Mouse (Mus musculus): ENCODE results near the gene Epb41l2. TPM values are rescaled to one million over a fixed set of nuclear protein-coding genes. Genes with fewer than 3 reads are reported as not detected.

The Epb41l2 gene
- polyA plus RNA-seq, 1 experiment = 44.5 TPM

DNA sequence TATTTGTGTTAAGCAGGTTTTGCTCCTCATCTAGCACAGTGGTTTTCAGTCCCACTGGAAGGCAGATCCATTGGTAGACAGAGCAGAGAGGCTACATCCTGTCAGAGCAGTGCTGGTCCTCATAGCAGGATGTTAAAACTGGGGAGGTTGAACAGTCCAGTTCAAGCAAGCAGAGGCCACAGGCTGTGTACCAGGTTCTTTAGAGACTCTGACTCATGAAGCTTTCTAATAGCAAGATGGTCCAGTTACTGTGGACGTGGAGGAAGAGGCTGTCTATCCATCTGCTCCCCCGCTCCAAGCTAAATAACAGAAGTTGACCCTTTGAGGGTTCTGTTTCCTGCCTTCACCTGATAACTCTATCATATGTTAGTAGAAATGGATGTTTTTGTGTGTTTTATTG is 41.8 kb downstream of the Epb41l2 start:
- Histone ChIP-seq H3K27ac (ENCODE audit: insufficient read depth, low read length) (no peak overlapping the region), H3K27me3 (ENCODE audit: control insufficient read depth, insufficient read depth, low read length) (no peaks in the 10 kb centered on the region), H3K4me1 (ENCODE audit: control insufficient read depth, insufficient read depth, insufficient read length) (peaks cover 18% of the 10 kb centered on the region), H3K4me3 (ENCODE audit: extremely low read depth, insufficient read depth, insufficient read length) (no peak overlapping the region), H3K36me3 (ENCODE audit: control insufficient read depth, insufficient read depth, low read length) (no peaks in the 10 kb centered on the region)
- DNase-seq (ENCODE audit: low read depth in 1 of 2, low spot score in 2 of 2) = no peak
- TF ChIP-seq CTCF (IDR thresholded peaks at IDR 0.05; ENCODE audit: extremely low read depth, insufficient read depth, insufficient read length, insufficient replicate concordance) (no peak), POLR2A (IDR thresholded peaks at IDR 0.05; ENCODE audit: low read depth, low read length) (no peak)
- WGBS = 68% methylated on average over 2 of the region's 2 CpGs

- TF ChIP-seq CTCF (IDR thresholded peaks at IDR 0.05; ENCODE audit: extremely low read depth, insufficient read depth, insufficient read length, insufficient replicate concordance) (no peak), POLR2A (IDR thresholded peaks at IDR 0.05; ENCODE audit: low read depth, low read length) (no peak)
- no peak for DNase-seq (ENCODE audit: low read depth in 1 of 2, low spot score in 2 of 2)
- H3K36me3 ChIP-seq (ENCODE audit: control insufficient read depth, insufficient read depth, low read length) = no peaks in the 10 kb centered on the region
- H3K27ac ChIP-seq (ENCODE audit: insufficient read depth, low read length) = no peak overlapping the region
- peaks cover 18% of the 10 kb centered on the region for H3K4me1 ChIP-seq (ENCODE audit: control insufficient read depth, insufficient read depth, insufficient read length)
- H3K4me3 ChIP-seq (ENCODE audit: extremely low read depth, insufficient read depth, insufficient read length) = no peak overlapping the region
- WGBS = 42% methylated on average over 1 of the region's 1 CpGs
- no peaks in the 10 kb centered on the region for H3K27me3 ChIP-seq (ENCODE audit: control insufficient read depth, insufficient read depth, low read length)
Measured at GRCm38 (mm10) chr10:25402886-25403285, 43.3 kb downstream of the Epb41l2 start.

- DNase-seq (ENCODE audit: low read depth in 1 of 2, low spot score in 2 of 2) = no peak
- no peaks in the 10 kb centered on the region for H3K36me3 ChIP-seq (ENCODE audit: control insufficient read depth, insufficient read depth, low read length)
- H3K27me3 ChIP-seq (ENCODE audit: control insufficient read depth, insufficient read depth, low read length) = no peaks in the 10 kb centered on the region
- H3K4me1 ChIP-seq (ENCODE audit: control insufficient read depth, insufficient read depth, insufficient read length) = peaks cover 18% of the 10 kb centered on the region
- TF ChIP-seq CTCF (IDR thresholded peaks at IDR 0.05; ENCODE audit: extremely low read depth, insufficient read depth, insufficient read length, insufficient replicate concordance) (no peak), POLR2A (IDR thresholded peaks at IDR 0.05; ENCODE audit: low read depth, low read length) (no peak)
- WGBS = 18% methylated on average over 15 of the region's 15 CpGs
- no peak overlapping the region for H3K27ac ChIP-seq (ENCODE audit: insufficient read depth, low read length)
- no peak overlapping the region for H3K4me3 ChIP-seq (ENCODE audit: extremely low read depth, insufficient read depth, insufficient read length)
Measured at GRCm38 (mm10) chr10:25403813-25404701, 44.5 kb downstream of the Epb41l2 start.

GRCm38 (mm10) chr10:25404702-25405098 is 45.1 kb downstream of the Epb41l2 start:
- Histone ChIP-seq H3K4me3 (ENCODE audit: extremely low read depth, insufficient read depth, insufficient read length) (no peak overlapping the region), H3K27me3 (ENCODE audit: control insufficient read depth, insufficient read depth, low read length) (no peaks in the 10 kb centered on the region), H3K27ac (ENCODE audit: insufficient read depth, low read length) (no peak overlapping the region), H3K36me3 (ENCODE audit: control insufficient read depth, insufficient read depth, low read length) (no peaks in the 10 kb centered on the region), H3K4me1 (ENCODE audit: control insufficient read depth, insufficient read depth, insufficient read length) (peaks cover 18% of the 10 kb centered on the region)
- TF ChIP-seq CTCF (IDR thresholded peaks at IDR 0.05; ENCODE audit: extremely low read depth, insufficient read depth, insufficient read length, insufficient replicate concordance) = no peak
- no peak for TF ChIP-seq POLR2A (IDR thresholded peaks at IDR 0.05; ENCODE audit: low read depth, low read length)
- 41% methylated on average over 6 of the region's 6 CpGs for WGBS
- no peak for DNase-seq (ENCODE audit: low read depth in 1 of 2, low spot score in 2 of 2)

DNA sequence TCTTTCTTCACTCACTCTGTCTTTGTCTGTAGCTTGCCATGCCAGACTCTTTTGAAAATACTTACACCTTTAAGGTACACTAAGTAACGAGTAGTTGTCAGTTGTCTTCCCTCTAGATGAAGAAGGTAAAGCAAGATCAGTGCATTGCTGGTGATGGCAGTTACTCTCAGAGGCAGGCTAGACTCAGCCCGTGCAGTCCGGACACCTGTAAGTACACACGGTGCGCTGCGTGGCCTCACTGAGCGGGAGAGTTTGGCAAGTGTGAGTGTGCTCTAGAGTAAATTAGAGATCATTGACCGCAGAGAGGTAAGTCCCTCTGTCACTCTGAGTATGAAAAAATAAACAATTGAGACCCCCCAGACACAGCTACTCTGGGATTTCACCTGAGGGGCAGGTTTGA is 46.0 kb downstream of the Epb41l2 start:
- H3K27me3 ChIP-seq (ENCODE audit: control insufficient read depth, insufficient read depth, low read length) = no peaks in the 10 kb centered on the region
- TF ChIP-seq CTCF (IDR thresholded peaks at IDR 0.05; ENCODE audit: extremely low read depth, insufficient read depth, insufficient read length, insufficient replicate concordance) = no peak
- no peak; the same call in 1 of the 2 replicates for TF ChIP-seq POLR2A (IDR thresholded peaks at IDR 0.05; ENCODE audit: low read depth, low read length)
- WGBS = 91% methylated on average over 8 of the region's 8 CpGs
- no peaks in the 10 kb centered on the region for H3K36me3 ChIP-seq (ENCODE audit: control insufficient read depth, insufficient read depth, low read length)
- no peak overlapping the region for H3K27ac ChIP-seq (ENCODE audit: insufficient read depth, low read length)
- peaks cover 22% of the 10 kb centered on the region for H3K4me1 ChIP-seq (ENCODE audit: control insufficient read depth, insufficient read depth, insufficient read length)
- no peak overlapping the region for H3K4me3 ChIP-seq (ENCODE audit: extremely low read depth, insufficient read depth, insufficient read length)
- DNase-seq (ENCODE audit: low read depth in 1 of 2, low spot score in 2 of 2) = no peak

GRCm38 (mm10) chr10:25406695-25407094 is 47.1 kb downstream of the Epb41l2 start:
- H3K27me3 ChIP-seq (ENCODE audit: control insufficient read depth, insufficient read depth, low read length) = no peaks in the 10 kb centered on the region

GRCm38 (mm10) chr10:25408136-25408650 is 48.6 kb downstream of the Epb41l2 start:
- Histone ChIP-seq H3K36me3 (ENCODE audit: control insufficient read depth, insufficient read depth, low read length) (no peaks in the 10 kb centered on the region), H3K4me3 (ENCODE audit: extremely low read depth, insufficient read depth, insufficient read length) (no peak overlapping the region), H3K4me1 (ENCODE audit: control insufficient read depth, insufficient read depth, insufficient read length) (peaks cover 20% of the 10 kb centered on the region; the same call in 1 of the 2 replicates), H3K27me3 (ENCODE audit: control insufficient read depth, insufficient read depth, low read length) (no peaks in the 10 kb centered on the region), H3K27ac (ENCODE audit: insufficient read depth, low read length) (no peak overlapping the region)
- no peak for DNase-seq (ENCODE audit: low read depth in 1 of 2, low spot score in 2 of 2)
- WGBS = 93% methylated on average over 14 of the region's 14 CpGs
- TF ChIP-seq CTCF (IDR thresholded peaks at IDR 0.05; ENCODE audit: extremely low read depth, insufficient read depth, insufficient read length, insufficient replicate concordance) (no peak), POLR2A (IDR thresholded peaks at IDR 0.05; ENCODE audit: low read depth, low read length) (no peak)

More at GRCm38 (mm10) chr10:25406695-25407094, 47.1 kb downstream of the Epb41l2 start:
- Histone ChIP-seq H3K36me3 (ENCODE audit: control insufficient read depth, insufficient read depth, low read length) (no peaks in the 10 kb centered on the region), H3K4me1 (ENCODE audit: control insufficient read depth, insufficient read depth, insufficient read length) (peaks cover 22% of the 10 kb centered on the region; the same call in 1 of the 2 replicates), H3K4me3 (ENCODE audit: extremely low read depth, insufficient read depth, insufficient read length) (no peak overlapping the region), H3K27ac (ENCODE audit: insufficient read depth, low read length) (no peak overlapping the region)
- 82% methylated on average over 5 of the region's 5 CpGs for WGBS
- TF ChIP-seq CTCF (IDR thresholded peaks at IDR 0.05; ENCODE audit: extremely low read depth, insufficient read depth, insufficient read length, insufficient replicate concordance) = no peak
- no peak for TF ChIP-seq POLR2A (IDR thresholded peaks at IDR 0.05; ENCODE audit: low read depth, low read length)
- DNase-seq (ENCODE audit: low read depth in 1 of 2, low spot score in 2 of 2) = no peak

Measured in spleen, adult 2 months (tissue).